Comparison of ENCODE assay signal across 11 mouse cellular contexts in genomic region chr12:21429021-21429420, GRCm38 (mm10).
"Had no signal": no experiment of that assay in that cellular context is flagged by ENCODE, and none has a peak within 500 bp of the region (broad histone marks: within the 10 kb centered on the region; RNA-seq: fewer than 3 reads in every experiment).

No protein-coding gene starts in this region.

- DNase-seq: lung, adult 18-20 months; lung, embryonic 14.5 days; lung, postnatal 10 days; lung, postnatal 4 days; right cerebral cortex, postnatal 14 days; spleen, adult 18-20 months; thymus, adult 18-20 months; thymus, postnatal 14 days; thymus, postnatal 36 days had no signal

- ATAC-seq: midbrain, embryonic 13.5 days; midbrain, embryonic 15.5 days had no signal
